Mouse (Mus musculus) hindbrain, embryonic 11.5 days (tissue): ENCODE data around the gene Lrsam1. TPM values are rescaled to one million over a fixed set of nuclear protein-coding genes. Genes with fewer than 3 reads are reported as not detected.
A peak's percentile ranks its signal among the peaks of the same experiment; 100 is the strongest.

Experiments
- ATAC-seq: fragments of 200-750 bp; cut with Nextera tagmentation; 2 replicates; pipeline ENCODE4 v1.8.0; 2017; ENCODE audit warnings: mild to moderate bottlenecking, moderate TSS enrichment, moderate library complexity; ENCODE audit not compliant: low FRiP score
- DNase-seq: peaks from one replicate; pipeline ENCODE4 v3.0.0-alpha.2; 2015; ENCODE audit warnings: low spot score
- H3K27ac ChIP-seq: fragments of 300-500 bp; sonication (generic); 2 replicates; pipeline ENCODE4 v1.5.1; 2014; ENCODE audit warnings: mild to moderate bottlenecking, low read depth, low read length
- H3K27me3 ChIP-seq: fragments of 300-500 bp; sonication (generic); 2 replicates; pipeline ENCODE4 v1.6.1; 2014; ENCODE audit warnings: mild to moderate bottlenecking, low read length, moderate library complexity, mixed read lengths; ENCODE audit not compliant: control insufficient read depth, insufficient read depth
- H3K36me3 ChIP-seq: fragments of 300-500 bp; sonication (generic); 2 replicates; pipeline ENCODE4 v1.6.1; 2014; ENCODE audit warnings: mild to moderate bottlenecking, low read length, moderate library complexity, mixed read lengths; ENCODE audit not compliant: control insufficient read depth, insufficient read depth
- H3K4me1 ChIP-seq: fragments of 300-500 bp; sonication (generic); replicated peaks from 2 replicates; pipeline ENCODE4 v1.6.1; 2014; ENCODE audit warnings: low read length, mixed read lengths; ENCODE audit not compliant: control insufficient read depth, insufficient read depth
- H3K4me2 ChIP-seq: fragments of 300-500 bp; sonication (generic); replicated peaks from 2 replicates; pipeline ENCODE4 v1.6.1; 2014; ENCODE audit warnings: mild to moderate bottlenecking, low read depth, low read length
- H3K4me3 ChIP-seq: fragments of 300-500 bp; sonication (generic); 2 replicates; pipeline ENCODE4 v1.5.1; 2014; ENCODE audit warnings: low read depth, low read length
- H3K9ac ChIP-seq: fragments of 300-500 bp; sonication (generic); 2 replicates; pipeline ENCODE4 v1.6.1; 2014; ENCODE audit warnings: low read depth, low read length
- H3K9me3 ChIP-seq: fragments of 300-500 bp; sonication (generic); 2 replicates; pipeline ENCODE4 v1.6.1; 2016; ENCODE audit warnings: low read length; ENCODE audit not compliant: control insufficient read depth
- WGBS: fragments of 180-500 bp; shearing (Covaris S2); extraction: QIAGEN DNeasy Blood & Tissue Kit; methylation state at CpG from one replicate; pipeline ENCODE4 v1.1.7; 2014; 5-methylcytosine and 5-hydroxymethylcytosine counted together
- polyA plus RNA-seq: library from polyadenylated mRNA; unstranded; fragments of >200 nt; fragmentation: Nextera tagmentation; extraction: Ambion mirVana; gene quantifications from 2 replicates; pipeline ENCODE4 v1.2.1, GENCODE M21; 2014

Gene Lrsam1
- polyA plus RNA-seq, 1 experiment from 2014 or later = 8.7 TPM

DNA sequence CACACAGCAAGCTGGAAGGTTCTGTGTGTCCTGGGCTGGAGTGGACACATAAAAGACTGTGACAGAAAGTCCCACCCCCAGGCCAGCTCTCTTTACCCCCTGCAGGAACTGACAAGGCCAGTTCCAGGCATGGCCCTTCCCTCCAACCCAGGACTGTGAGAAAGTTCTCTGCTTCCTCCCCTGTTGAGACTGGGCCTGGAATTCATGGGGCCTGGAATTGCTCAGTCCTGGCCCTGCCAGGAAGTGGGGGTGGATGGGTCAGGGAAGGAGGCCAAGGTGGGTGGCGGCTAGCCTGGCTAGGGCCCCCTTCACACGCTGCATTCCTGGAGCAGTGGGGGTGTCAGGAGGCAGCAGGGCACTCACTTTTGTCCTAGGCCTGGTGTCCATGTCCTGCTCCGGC is 46.5 kb downstream of the Lrsam1 start:
- Histone ChIP-seq H3K9ac (no peak overlapping the region), H3K36me3 (0 out of 2 replicates have a peak, but pooled peaks cover 4% of the 10 kb centered on the region), H3K4me2 (no peak overlapping the region), H3K27me3 (no peaks in the 10 kb centered on the region), H3K4me1 (peaks cover 3% of the 10 kb centered on the region; the same call in 1 of the 2 replicates), H3K4me3 (no peak overlapping the region), H3K9me3 (no peaks in the 10 kb centered on the region), H3K27ac (peak overlapping the region; percentile 33; the same call in 1 of the 2 replicates)
- ATAC-seq (0 out of 2 replicates have a peak, but pooled peaks have one; percentile 47), DNase-seq (peak; percentile 14)
- WGBS = 32% methylated on average over 3 of the region's 3 CpGs

- no peaks in the 10 kb centered on the region for H3K9me3 ChIP-seq
- DNase-seq (no peak), ATAC-seq (no peak)
- 68% methylated on average over 5 of the region's 5 CpGs for WGBS
- peak overlapping the region; percentile 33; the same call in 1 of the 2 replicates for H3K27ac ChIP-seq
- no peaks in the 10 kb centered on the region for H3K27me3 ChIP-seq
- no peak overlapping the region for H3K4me2 ChIP-seq
- no peak overlapping the region for H3K9ac ChIP-seq
- H3K4me1 ChIP-seq = peaks cover 3% of the 10 kb centered on the region; the same call in 1 of the 2 replicates
- 0 out of 2 replicates have a peak, but pooled peaks cover 3% of the 10 kb centered on the region for H3K36me3 ChIP-seq
- no peak overlapping the region for H3K4me3 ChIP-seq
These were observed 47.1 kb downstream of the Lrsam1 start for GRCm38 (mm10) chr2:32914362-32914761.

- DNase-seq = peak; percentile 95
- no peak overlapping the region for H3K27ac ChIP-seq
- no peak overlapping the region for H3K4me3 ChIP-seq
- H3K27me3 ChIP-seq = no peaks in the 10 kb centered on the region
- H3K4me2 ChIP-seq = no peak overlapping the region
- no peaks in the 10 kb centered on the region for H3K36me3 ChIP-seq
- no peaks in the 10 kb centered on the region for H3K9me3 ChIP-seq
- H3K9ac ChIP-seq = no peak overlapping the region
- ATAC-seq = no peak
- peaks cover 6% of the 10 kb centered on the region for H3K4me1 ChIP-seq
- 30% methylated on average over 19 of the region's 19 CpGs for WGBS
These were observed 49.1 kb downstream of the Lrsam1 start for GRCm38 (mm10) chr2:32912210-32912804.

DNA sequence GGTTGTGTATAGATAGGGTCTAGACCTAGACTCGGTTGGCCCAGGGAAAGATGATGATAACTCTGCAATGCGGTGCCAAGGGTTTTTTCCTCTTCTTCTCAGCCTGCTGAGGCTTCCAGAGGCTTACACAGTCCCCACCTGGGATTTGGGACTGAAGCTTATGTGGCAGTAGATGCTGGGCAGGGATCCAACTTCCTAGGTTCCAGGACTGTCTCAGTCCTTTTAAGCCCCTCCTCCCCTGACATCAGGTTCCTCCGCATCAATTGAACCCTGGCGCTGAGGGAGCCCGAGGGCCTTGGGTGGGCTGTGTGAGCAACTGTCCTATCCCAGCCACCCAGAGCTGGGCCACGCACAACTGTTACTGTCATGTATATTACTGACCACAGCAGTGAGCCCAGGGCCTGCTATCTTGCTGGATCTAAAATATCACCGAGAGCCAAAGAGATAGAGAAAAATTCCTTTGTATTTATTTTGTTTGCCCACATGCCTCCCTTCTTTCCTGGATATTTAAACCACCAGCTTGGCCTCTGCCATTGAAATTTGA is 49.7 kb downstream of the Lrsam1 start:
- no peak for ATAC-seq
- 94% methylated on average over 7 of the region's 7 CpGs for WGBS

DNA sequence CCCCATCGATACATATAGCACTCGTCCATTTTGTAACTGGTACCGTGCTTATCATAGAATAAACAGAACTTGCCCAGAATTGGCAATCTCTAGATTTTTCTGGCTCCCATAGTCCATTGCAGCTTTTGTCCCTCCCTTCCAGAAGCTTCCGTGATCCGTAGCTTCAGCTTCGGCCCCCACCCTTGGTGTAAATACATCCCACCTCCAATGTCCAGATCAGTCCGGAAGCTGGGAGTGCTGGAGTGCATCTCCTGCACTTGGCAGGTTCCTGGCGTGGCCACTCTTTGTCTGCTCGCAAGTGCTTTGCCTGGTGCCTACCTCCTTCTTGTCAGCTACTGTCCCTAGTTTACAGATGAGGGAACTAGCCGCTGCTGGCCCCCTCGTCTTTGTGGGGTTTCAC is 52.6 kb downstream of the Lrsam1 start:
- H3K9ac ChIP-seq = 0 out of 2 replicates have a peak overlapping the region, but pooled peaks have one; percentile 3
- 37% methylated on average over 11 of the region's 11 CpGs for WGBS
- H3K4me1 ChIP-seq = peaks cover 6% of the 10 kb centered on the region; the same call in 1 of the 2 replicates
- DNase-seq (peak; percentile 21), ATAC-seq (no peak)
- H3K9me3 ChIP-seq = no peaks in the 10 kb centered on the region
- H3K27ac ChIP-seq = peak overlapping the region; percentile 61
- no peak overlapping the region for H3K4me3 ChIP-seq
- no peaks in the 10 kb centered on the region for H3K27me3 ChIP-seq
- H3K4me2 ChIP-seq = no peak overlapping the region
- no peaks in the 10 kb centered on the region for H3K36me3 ChIP-seq

More for the DNA sequence above, 49.7 kb downstream of the Lrsam1 start:
- no peak for DNase-seq
- Histone ChIP-seq H3K9ac (no peak overlapping the region), H3K4me3 (no peak overlapping the region), H3K27ac (no peak overlapping the region), H3K4me1 (peaks cover 8% of the 10 kb centered on the region), H3K9me3 (no peaks in the 10 kb centered on the region), H3K27me3 (no peaks in the 10 kb centered on the region), H3K4me2 (no peak overlapping the region), H3K36me3 (no peaks in the 10 kb centered on the region)

DNA sequence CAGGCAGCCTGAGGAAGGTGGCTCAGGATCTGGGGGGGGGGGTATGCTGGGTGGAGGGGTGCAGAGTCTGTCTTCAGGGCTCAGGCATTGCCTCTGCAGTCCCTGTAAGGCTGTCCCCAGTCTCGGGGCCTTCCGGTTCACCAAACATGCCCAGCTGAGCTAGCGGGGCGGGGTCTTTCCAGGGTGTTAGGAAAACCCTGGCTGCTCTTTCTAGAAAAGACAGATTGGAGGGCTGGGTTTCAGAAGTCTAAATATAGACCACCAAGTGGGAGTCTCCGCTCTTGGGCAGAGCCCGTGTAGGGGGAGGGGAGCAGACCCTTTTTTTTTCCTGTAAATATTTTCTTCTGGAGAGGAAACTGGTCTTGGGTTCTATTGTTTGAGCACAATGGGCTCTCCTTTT is 53.1 kb downstream of the Lrsam1 start:
- Histone ChIP-seq H3K9me3 (no peaks in the 10 kb centered on the region), H3K4me2 (no peak overlapping the region), H3K27ac (peak overlapping the region; percentile 61), H3K27me3 (no peaks in the 10 kb centered on the region), H3K36me3 (no peaks in the 10 kb centered on the region), H3K4me3 (no peak overlapping the region), H3K9ac (no peak overlapping the region), H3K4me1 (peaks cover 6% of the 10 kb centered on the region; the same call in 1 of the 2 replicates)
- WGBS = 5% methylated on average over 6 of the region's 6 CpGs
- peak; percentile 65 for DNase-seq
- peak; percentile 53 for ATAC-seq

- Histone ChIP-seq H3K4me2 (no peak overlapping the region), H3K9ac (0 out of 2 replicates have a peak overlapping the region, but pooled peaks have one; percentile 12), H3K4me1 (peaks cover 6% of the 10 kb centered on the region; the same call in 1 of the 2 replicates), H3K9me3 (no peaks in the 10 kb centered on the region), H3K27me3 (no peaks in the 10 kb centered on the region), H3K4me3 (no peak overlapping the region), H3K36me3 (no peaks in the 10 kb centered on the region), H3K27ac (no peak overlapping the region; the same call in 1 of the 2 replicates)
- WGBS = 58% methylated on average over 8 of the region's 8 CpGs
- no peak for ATAC-seq
- no peak for DNase-seq
These were observed 54.0 kb downstream of the Lrsam1 start for GRCm38 (mm10) chr2:32907442-32907841.

- no peak for ATAC-seq
- Histone ChIP-seq H3K4me1 (peaks cover 6% of the 10 kb centered on the region), H3K27me3 (no peaks in the 10 kb centered on the region), H3K4me2 (no peak overlapping the region), H3K9ac (no peak overlapping the region), H3K9me3 (no peaks in the 10 kb centered on the region), H3K27ac (no peak overlapping the region), H3K4me3 (no peak overlapping the region), H3K36me3 (no peaks in the 10 kb centered on the region)
- WGBS = 84% methylated on average over 8 of the region's 8 CpGs
- DNase-seq = no peak
These were observed 56.1 kb downstream of the Lrsam1 start for GRCm38 (mm10) chr2:32905297-32905696.

GRCm38 (mm10) chr2:32904637-32905036 is 56.8 kb downstream of the Lrsam1 start:
- Histone ChIP-seq H3K27me3 (no peaks in the 10 kb centered on the region), H3K36me3 (no peaks in the 10 kb centered on the region), H3K9me3 (no peaks in the 10 kb centered on the region), H3K9ac (no peak overlapping the region), H3K4me1 (peaks cover 6% of the 10 kb centered on the region), H3K4me2 (no peak overlapping the region), H3K4me3 (no peak overlapping the region), H3K27ac (no peak overlapping the region)
- WGBS = 87% methylated on average over 5 of the region's 5 CpGs
- ATAC-seq = no peak
- DNase-seq = no peak
